Mouse (Mus musculus) spleen, adult 18-20 months (tissue): ENCODE results near the gene Fam168b.
A peak's percentile ranks its signal among the peaks of the same experiment; 100 is the strongest.

ENCODE experiments used
- DNase-seq, 2 experiments: peaks; one replicate each; pipeline ENCODE4 v3.0.0; 2022; ENCODE audit warnings: mixed read lengths in 2 of 2

Fam168b gene

DNA sequence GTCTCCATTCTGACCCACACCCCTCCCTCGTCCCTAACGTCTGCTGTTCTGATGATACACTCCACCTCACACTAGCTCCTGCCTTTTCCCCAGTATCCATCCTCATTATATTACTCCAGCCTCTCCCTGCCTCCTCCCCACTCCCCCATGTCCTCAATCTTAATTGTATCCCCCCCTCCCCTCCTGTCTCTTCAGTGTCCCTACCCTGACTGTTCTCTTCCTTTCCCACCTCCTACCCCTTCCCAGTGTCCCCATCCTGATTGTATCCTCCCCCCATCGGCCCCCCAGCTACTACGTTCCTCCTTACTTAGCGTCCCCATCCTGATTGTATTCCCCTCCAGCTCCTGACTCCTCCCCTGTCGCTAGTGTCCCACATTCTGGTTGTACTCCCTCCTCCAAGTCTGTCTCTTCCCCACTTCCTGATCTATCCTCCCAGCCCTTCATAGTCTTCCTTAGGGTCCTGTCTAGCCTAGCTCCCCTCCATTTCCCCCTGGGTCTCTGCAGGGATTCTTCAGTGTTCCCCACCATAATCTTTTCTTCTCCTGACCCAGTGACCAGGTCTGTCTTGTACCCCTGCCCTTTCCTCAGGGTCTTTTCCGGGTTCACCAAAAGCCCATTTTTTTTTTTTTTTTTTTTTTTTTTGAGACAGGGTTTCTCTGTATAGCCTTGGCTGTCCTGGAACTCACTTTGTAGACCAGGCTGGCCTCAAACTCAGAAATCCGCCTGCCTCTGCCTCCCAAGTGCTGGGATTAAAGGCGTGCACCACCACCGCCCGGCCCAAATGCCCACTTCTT lies 7.7 kb upstream of the Fam168b start:
- no peak for DNase-seq

DNA sequence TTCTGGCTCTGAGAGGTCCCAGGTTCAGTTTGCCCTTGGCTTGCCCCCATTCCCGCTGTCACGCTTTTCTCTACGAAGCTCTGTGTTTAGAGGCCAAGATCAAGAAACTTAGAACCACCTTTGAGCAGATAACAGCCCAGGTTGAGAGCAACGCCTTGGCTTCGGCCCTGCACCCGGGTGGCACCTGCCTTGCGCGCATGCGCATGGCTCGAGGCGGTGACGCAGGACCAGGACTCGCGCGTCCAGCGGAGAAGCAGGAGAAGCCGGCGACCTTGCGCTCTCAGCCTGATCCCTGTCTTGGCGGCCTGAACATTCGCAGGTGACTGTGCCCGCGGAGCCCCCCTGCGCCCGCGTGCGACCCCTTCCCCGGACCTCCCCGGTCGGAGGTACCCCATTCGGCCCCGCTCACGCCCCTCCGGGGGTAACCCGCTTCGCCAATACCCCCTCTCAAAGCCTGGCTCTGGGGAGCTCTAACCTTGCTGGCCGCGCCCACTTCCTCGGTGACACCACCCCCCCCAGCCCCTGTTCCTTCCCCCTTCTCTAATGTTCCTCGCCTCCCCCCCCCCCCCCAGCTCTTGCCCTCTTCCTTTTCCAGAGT lies 7.0 kb upstream of the Fam168b start, which contains the start of gene Plekhb2:
TSS of gene Plekhb2 (plus strand) at position 232 of the 598 bp plus-strand sequence.
- peak; percentile 83 to 85 for DNase-seq

- no peak for DNase-seq
These were observed 4.2 kb upstream of the Fam168b start for GRCm38 (mm10) chr1:34847070-34847469.

GRCm38 (mm10) chr1:34842389-34842861 lies 440 bp downstream of the Fam168b start:
- peak in 1 of 2 experiments; percentile 66 for DNase-seq

DNA sequence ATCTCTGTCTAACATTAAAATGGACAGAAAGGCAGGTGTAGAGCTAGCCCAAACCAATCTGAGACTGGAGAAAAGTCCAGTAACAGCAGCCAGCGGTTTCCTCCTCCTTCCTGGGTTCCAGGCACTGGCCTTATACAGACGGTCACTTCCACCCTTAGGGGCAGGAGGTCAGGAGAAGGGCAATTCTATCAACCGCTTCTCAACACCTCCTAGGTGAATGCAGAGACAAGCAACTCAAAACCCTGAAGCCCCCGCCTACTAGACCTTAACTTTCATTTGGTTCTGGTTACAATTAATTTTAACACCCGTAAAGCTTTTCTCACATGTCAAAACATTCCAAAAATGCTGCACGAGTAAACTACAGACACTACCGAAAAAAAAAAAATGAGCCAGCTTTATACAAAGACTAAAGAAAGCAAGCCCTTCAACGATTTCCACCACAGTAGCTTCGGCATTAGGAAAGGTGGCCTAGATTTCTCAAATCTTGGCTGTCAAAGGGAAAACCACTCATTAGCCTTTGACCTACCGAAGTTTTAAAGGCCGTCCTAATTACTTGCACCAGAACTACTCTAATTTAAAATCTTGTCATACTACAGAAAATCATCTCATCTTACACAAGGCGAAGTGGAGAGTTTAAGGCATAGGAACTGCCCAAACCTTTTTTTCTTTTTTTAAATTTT lies 1.0 kb downstream of the Fam168b start:
- no peak for DNase-seq

DNA sequence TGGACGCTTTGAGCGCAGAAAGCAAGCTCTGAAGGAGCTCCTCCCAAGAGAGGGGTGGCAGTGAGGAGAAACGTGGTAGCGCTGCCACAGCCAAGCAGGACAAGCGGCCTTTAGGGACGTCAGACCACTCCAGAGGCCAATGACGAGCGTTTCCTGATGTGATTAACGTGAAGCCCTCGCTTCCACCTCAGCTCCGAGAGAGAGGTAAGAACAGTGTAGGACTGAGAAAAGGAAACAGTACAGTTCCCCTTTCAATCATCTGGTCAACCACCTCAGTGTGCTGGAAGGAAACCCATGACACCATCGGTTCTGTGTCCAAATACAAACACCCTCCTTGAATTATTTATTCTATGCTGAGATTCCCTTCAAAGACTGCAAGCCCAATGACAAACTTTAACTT lies 3.6 kb downstream of the Fam168b start:
- no peak for DNase-seq

GRCm38 (mm10) chr1:34837951-34838689 lies 4.7 kb downstream of the Fam168b start:
- DNase-seq: no peak

DNA sequence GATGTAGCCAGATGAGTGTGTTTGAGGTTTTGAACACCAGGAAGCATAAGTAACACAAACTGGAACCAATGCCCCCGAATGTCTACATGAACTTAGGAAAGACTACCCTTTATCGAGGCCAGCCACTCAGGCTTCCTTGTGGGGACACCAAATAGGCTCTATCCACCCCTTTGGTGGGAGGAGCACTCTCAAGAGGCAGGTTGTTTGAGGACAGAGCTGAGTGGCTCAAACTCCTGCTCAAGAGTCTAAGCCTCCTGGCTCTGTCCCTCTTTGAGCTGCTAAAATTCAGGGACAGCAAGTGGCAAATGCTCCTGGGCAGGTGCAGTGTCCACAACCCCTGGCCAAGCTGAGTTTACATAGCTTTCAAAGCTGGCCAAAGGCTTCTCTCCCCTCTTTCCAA lies 8.0 kb downstream of the Fam168b start:
- DNase-seq: no peak

- DNase-seq: no peak
These were observed 11.5 kb downstream of the Fam168b start for GRCm38 (mm10) chr1:34831381-34831780.

GRCm38 (mm10) chr1:34830934-34831333 lies 11.9 kb downstream of the Fam168b start:
- DNase-seq: no peak

- DNase-seq: no peak
These were observed 14.2 kb downstream of the Fam168b start for GRCm38 (mm10) chr1:34828528-34829294.

DNA sequence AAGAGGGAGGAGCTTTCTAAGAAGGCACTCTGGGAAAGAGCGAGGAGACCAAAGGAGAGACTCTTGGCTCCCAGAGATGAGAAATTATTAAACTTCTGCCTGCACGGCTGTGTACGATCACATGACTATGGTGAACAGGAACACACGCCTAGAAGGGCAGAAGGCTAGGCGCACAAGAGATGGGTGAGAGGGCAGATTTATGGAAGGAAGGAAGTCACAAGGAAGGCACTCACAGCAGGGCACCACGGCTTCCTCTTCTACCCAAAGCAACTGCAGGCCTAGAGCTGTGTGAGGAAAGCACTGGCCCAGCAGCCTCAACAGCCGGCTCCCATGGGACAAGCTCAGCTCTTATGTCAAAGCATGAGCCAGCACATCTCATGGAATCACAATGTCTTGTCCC lies 15.0 kb downstream of the Fam168b start:
- no peak for DNase-seq

DNA sequence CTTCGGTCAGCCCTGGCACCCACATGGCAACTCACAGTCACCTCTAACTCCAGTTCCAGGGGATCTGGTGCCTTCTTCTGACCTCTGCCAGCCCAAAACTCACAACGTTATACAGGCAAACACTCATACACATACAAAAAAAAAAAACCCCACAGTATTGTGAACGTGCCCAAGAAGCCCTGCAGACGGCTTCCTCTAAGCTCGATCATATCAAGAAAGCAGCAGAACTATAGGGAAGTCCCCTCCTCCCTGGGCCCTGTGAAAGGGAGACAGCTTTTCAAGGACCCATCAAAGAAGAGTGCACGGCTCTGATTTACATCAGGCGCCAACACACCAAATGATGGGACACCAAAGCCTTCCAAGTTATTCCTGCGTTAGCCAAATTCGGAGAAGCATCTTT lies 17.0 kb downstream of the Fam168b start:
- no peak for DNase-seq

DNA sequence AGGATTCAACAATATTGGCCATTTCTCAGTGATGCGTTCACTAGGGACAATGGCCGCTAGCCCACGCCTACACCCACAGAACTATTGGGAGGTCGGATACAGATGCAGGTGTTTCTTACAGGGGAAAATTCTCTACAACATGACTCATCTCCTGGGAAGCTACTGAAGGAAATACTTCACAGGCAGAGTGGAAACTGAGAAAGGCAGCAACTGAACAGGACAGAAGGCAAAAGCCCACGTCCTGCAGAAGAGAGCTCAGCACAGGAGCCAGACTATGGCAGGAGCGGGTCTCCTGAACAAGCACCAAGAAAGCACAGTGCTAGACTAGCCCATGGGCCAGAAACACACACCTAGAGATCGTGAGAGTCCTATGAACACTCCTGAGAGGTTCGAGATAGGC lies 18.7 kb downstream of the Fam168b start:
- no peak for DNase-seq

- DNase-seq: no peak
These were observed 19.5 kb downstream of the Fam168b start for GRCm38 (mm10) chr1:34823353-34823752.

DNA sequence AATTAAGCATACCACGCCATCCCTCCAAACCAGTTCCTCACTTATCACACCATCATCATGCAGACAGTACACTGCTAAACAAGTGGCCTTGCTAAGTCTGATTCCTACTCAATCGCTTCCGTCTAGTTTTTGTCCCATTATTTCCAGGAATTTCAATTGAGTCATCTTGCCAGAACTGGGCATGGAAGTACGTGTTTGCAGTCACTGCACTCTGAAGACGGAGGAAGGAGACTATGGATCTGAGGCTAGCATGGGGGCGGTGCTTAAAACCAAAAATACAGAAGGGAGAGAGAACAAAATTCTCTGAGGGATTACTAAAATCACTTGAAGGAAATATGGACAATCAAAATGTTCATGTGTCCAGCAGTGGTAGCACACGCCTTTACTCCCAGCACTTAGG lies 20.1 kb downstream of the Fam168b start:
- no peak for DNase-seq

DNA sequence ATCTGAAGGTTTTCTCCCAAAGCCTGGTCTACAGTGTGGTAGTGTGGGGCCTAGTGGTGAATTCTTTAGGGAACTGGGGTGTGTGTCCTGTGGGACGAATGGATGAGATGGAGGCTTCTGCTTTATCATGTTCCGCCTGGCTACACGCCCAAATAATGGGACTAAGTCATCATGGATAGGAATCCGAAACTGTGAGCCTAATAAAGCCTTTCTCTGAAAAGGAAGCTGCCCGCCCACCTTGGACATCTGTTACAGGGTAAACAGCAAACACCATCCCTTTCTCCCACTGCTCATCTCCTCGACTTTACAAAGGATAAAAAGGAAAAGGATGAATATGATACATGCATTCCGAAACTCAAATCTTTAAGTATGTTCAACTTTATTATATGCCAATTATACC lies 20.9 kb downstream of the Fam168b start:
- no peak for DNase-seq

- DNase-seq: no peak
These were observed 21.5 kb downstream of the Fam168b start for GRCm38 (mm10) chr1:34821411-34821810.

- no peak for DNase-seq
These were observed 23.5 kb downstream of the Fam168b start for GRCm38 (mm10) chr1:34819225-34819910.

- DNase-seq: no peak
These were observed 27.0 kb downstream of the Fam168b start for GRCm38 (mm10) chr1:34815843-34816242.

DNA sequence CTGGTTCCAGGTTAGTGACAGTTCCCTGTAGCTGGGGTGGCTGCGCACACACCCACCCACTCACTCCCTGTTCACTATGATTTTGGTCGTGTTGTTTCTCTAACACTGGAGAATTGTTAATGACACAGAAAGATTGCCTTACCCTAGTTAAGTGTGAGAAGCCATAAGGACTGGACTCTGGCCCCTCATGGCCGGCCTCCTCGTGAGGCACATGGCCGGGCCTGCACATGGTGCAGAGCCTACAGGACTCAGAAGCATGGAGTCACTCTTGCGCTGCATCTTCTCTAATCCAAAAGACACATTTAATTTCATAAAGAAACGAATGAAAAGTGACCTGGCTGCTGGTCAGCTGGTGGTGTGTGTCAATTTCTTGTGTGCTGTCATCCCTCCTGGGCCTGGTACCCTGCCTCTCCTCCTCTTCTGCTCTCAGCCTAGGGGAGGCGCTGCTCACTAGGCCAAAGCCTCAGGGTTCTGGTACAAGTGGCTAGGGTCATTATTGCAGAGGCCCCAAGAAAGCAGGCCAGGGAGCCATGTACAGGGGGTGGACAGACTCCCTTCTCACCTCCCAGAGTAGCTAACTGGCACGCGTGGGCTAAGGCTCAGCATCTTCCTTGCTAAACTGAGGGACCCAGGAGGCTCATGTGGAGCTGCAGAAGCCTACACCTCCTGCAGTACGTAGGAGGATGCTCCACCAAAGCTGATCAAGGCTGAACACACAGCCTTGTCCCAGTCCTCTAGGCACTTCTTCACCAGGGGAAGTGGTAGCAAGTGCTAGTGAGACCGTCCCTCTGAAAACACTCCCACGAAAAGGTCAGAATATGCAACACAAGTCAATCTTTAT lies 30.2 kb downstream of the Fam168b start:
- no peak for DNase-seq
